Mouse (Mus musculus): ENCODE measurements around the gene Gm26566. TPM values are rescaled to one million over a fixed set of nuclear protein-coding genes. Genes with fewer than 3 reads are reported as not detected.

Gene Gm26566
- total RNA-seq (2021) = 1 to 10 TPM in 1 of 2 experiments, under 1 TPM in 1; 0.66 to 1.5 TPM

GRCm38 (mm10) chr4:88721791-88722721 lies at the start of gene Gm26566, which contains the start of gene Klhl9:
Gene Gm26566, plus strand, starts transcription at chr4:88721805.
Gene Klhl9, minus strand, starts transcription at chr4:88722465.
- DNase-seq (ENCODE audit: low spot score in 2 of 2) = peak; percentile 90 to 92
- intact Hi-C loops (cut with DNase I) = no loop called here

- intact Hi-C loops (cut with DNase I) = no loop called here
- DNase-seq (ENCODE audit: low spot score in 2 of 2) = no peak
Observed at GRCm38 (mm10) chr4:88676824-88677223, 44.8 kb upstream of the Gm26566 start, which contains the start of gene Ifna16. Gene Ifna16, minus strand, starts transcription at chr4:88676924.

GRCm38 (mm10) chr4:88680362-88680761 lies 41.2 kb upstream of the Gm26566 start:
- intact Hi-C loops (cut with DNase I) = no loop called here
- no peak for DNase-seq (ENCODE audit: low spot score in 2 of 2)

GRCm38 (mm10) chr4:88681353-88681752 lies 40.3 kb upstream of the Gm26566 start:
- intact Hi-C loops (cut with DNase I) = no loop called here
- no peak for DNase-seq (ENCODE audit: low spot score in 2 of 2)

GRCm38 (mm10) chr4:88683812-88684211 lies 37.8 kb upstream of the Gm26566 start, which contains the start of gene Ifna2:
Gene Ifna2, minus strand, starts transcription at chr4:88683912.
- intact Hi-C loops (cut with DNase I) = no loop called here

GRCm38 (mm10) chr4:88691259-88691658 lies 30.3 kb upstream of the Gm26566 start, which contains the start of gene Ifnab:
Gene Ifnab, minus strand, starts transcription at chr4:88691359.
- intact Hi-C loops (cut with DNase I) = loop anchor here (10.0 kb wide), 1 partner anchor 54 kb away; no protein-coding TSS in a partner anchor
- DNase-seq (ENCODE audit: low spot score in 2 of 2) = no peak

More at GRCm38 (mm10) chr4:88683812-88684211, 37.8 kb upstream of the Gm26566 start, which contains the start of gene Ifna2:
- no peak for DNase-seq (ENCODE audit: low spot score in 2 of 2)

GRCm38 (mm10) chr4:88692537-88692936 lies 29.1 kb upstream of the Gm26566 start:
- no peak for DNase-seq (ENCODE audit: low spot score in 2 of 2)
- intact Hi-C loops (cut with DNase I) = loop anchor here (10.0 kb wide), 1 partner anchor 52 kb away; no protein-coding TSS in a partner anchor

GRCm38 (mm10) chr4:88693392-88693791 lies 28.2 kb upstream of the Gm26566 start:
- DNase-seq (ENCODE audit: low spot score in 2 of 2) = no peak
- intact Hi-C loops (cut with DNase I) = loop anchor here (10.0 kb wide), 1 partner anchor 51 kb away; no protein-coding TSS in a partner anchor

- peak; percentile 57 to 60 for DNase-seq (ENCODE audit: low spot score in 2 of 2)
- intact Hi-C loops (cut with DNase I) = loop anchor here (10.0 kb wide), 1 partner anchor 48 kb away; no protein-coding TSS in a partner anchor
Observed at GRCm38 (mm10) chr4:88696237-88696884, 25.2 kb upstream of the Gm26566 start.

GRCm38 (mm10) chr4:88697108-88697507 lies 24.5 kb upstream of the Gm26566 start:
- DNase-seq (ENCODE audit: low spot score in 2 of 2) = no peak
- intact Hi-C loops (cut with DNase I) = loop anchor here (10.0 kb wide), 1 partner anchor 48 kb away; no protein-coding TSS in a partner anchor

GRCm38 (mm10) chr4:88697753-88698152 lies 23.9 kb upstream of the Gm26566 start:
- no peak for DNase-seq (ENCODE audit: low spot score in 2 of 2)
- intact Hi-C loops (cut with DNase I) = loop anchor here (10.0 kb wide), 1 partner anchor 47 kb away; no protein-coding TSS in a partner anchor

- intact Hi-C loops (cut with DNase I) = loop anchor here (10.0 kb wide), 1 partner anchor 46 kb away; no protein-coding TSS in a partner anchor
- no peak for DNase-seq (ENCODE audit: low spot score in 2 of 2)
Observed at GRCm38 (mm10) chr4:88698781-88699180, 22.8 kb upstream of the Gm26566 start.

GRCm38 (mm10) chr4:88699301-88699700 lies 22.3 kb upstream of the Gm26566 start:
- intact Hi-C loops (cut with DNase I) = loop anchor here (10.0 kb wide), 1 partner anchor 46 kb away; no protein-coding TSS in a partner anchor

GRCm38 (mm10) chr4:88705924-88706323 lies 15.7 kb upstream of the Gm26566 start:
- intact Hi-C loops (cut with DNase I) = no loop called here
- DNase-seq (ENCODE audit: low spot score in 2 of 2) = no peak

More at GRCm38 (mm10) chr4:88699301-88699700, 22.3 kb upstream of the Gm26566 start:
- no peak for DNase-seq (ENCODE audit: low spot score in 2 of 2)

GRCm38 (mm10) chr4:88707128-88707826 lies 14.3 kb upstream of the Gm26566 start:
- intact Hi-C loops (cut with DNase I) = no loop called here
- no peak for DNase-seq (ENCODE audit: low spot score in 2 of 2)

- intact Hi-C loops (cut with DNase I) = no loop called here
- no peak for DNase-seq (ENCODE audit: low spot score in 2 of 2)
Observed at GRCm38 (mm10) chr4:88714281-88714680, 7.3 kb upstream of the Gm26566 start.

- intact Hi-C loops (cut with DNase I) = no loop called here
- DNase-seq (ENCODE audit: low spot score in 2 of 2) = no peak
Observed at GRCm38 (mm10) chr4:88715059-88715458, 6.5 kb upstream of the Gm26566 start.

- intact Hi-C loops (cut with DNase I) = no loop called here
- DNase-seq (ENCODE audit: low spot score in 2 of 2) = no peak
Observed at GRCm38 (mm10) chr4:88718715-88719114, 2.9 kb upstream of the Gm26566 start.

GRCm38 (mm10) chr4:88723497-88724090 lies 2.0 kb downstream of the Gm26566 start:
- intact Hi-C loops (cut with DNase I) = no loop called here
- no peak for DNase-seq (ENCODE audit: low spot score in 2 of 2)

Data from left cerebral cortex, postnatal 36 days (tissue).